Mouse (Mus musculus): Measurements from ENCODE around the gene Ap2b1. TPM values are rescaled to one million over a fixed set of nuclear protein-coding genes. Genes with fewer than 3 reads are reported as not detected.
A peak's percentile ranks its signal among the peaks of the same experiment; 100 is the strongest.

The Ap2b1 gene
- polyA plus RNA-seq, 1 experiment, result 41.4 TPM

DNA sequence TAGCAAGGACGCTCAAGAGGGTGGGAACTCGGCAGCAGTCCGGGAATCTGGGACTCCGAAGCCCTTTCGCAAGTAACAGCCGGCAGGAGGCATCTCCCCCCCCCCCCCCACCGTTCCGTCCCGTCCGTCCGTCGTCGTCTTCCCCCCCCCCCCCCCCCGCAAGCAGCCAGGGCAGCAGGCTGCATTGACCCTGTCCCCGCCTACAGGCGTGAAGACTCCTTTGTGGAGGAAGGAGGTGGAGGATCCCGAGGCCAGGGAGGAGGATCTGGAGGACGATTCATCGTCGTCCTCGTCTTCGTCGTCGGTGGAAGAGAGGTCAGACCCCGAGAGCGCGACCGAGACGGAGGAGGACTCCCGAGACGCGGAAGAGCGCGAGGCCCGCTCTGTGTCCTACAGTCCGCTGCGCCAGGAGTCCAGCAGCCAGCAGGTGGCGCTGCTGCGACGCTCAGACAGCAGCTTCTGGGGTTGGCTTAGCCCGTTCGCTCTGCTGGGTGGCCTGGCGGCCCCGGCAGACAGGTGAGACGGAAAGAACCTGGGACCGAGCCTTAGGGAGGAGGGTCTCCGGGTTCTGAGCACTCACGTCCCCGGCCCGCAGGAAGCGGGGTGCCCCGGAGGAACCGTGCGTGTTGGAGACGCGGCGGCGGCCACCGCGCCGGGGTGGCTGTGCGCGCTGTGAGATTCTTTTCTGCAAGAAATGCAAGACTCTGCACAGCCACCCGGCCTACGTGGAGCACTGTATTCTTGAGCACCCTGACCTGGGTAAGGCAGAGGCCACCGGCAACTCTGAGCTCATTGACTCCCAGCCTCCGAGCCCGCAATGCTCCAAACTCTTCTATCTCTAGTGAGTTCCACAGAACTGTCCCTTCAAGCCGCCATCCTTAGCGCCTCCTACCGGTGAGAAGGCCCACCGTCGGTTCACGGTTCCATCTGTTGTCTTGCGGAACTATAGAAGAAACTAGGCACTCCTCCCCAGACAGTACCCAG is 141.5 kb downstream of the Ap2b1 start:
- peaks cover 10% of the 10 kb centered on the region for H3K4me1 ChIP-seq (replicated peaks; ENCODE audit: control insufficient read depth, insufficient read depth, low read length)
- no peak for TF ChIP-seq POLR2A (IDR thresholded peaks at IDR 0.05; ENCODE audit: control insufficient read depth, extremely low read depth, insufficient read depth, low read length, poor library complexity)
- peak; percentile 85 for TF ChIP-seq CTCF (IDR thresholded peaks at IDR 0.05; ENCODE audit: borderline replicate concordance, control insufficient read depth, extremely low read depth, insufficient read depth, low read length, poor library complexity)
- H3K4me3 ChIP-seq (ENCODE audit: control insufficient read depth, insufficient read depth, low read length), result peak overlapping the region; percentile 59
- under 1% methylated on average over 69 of the region's 75 CpGs for WGBS
- no peak overlapping the region for H3K27ac ChIP-seq (ENCODE audit: control insufficient read depth, insufficient read depth, low read length)
- H3K27me3 ChIP-seq (ENCODE audit: control insufficient read depth, insufficient read depth, low read length), result 0 out of 2 replicates have a peak, but pooled peaks cover 4% of the 10 kb centered on the region
- peak; percentile 90 for DNase-seq
- H3K36me3 ChIP-seq (ENCODE audit: control insufficient read depth, insufficient read depth, low read length), result no peaks in the 10 kb centered on the region

DNA sequence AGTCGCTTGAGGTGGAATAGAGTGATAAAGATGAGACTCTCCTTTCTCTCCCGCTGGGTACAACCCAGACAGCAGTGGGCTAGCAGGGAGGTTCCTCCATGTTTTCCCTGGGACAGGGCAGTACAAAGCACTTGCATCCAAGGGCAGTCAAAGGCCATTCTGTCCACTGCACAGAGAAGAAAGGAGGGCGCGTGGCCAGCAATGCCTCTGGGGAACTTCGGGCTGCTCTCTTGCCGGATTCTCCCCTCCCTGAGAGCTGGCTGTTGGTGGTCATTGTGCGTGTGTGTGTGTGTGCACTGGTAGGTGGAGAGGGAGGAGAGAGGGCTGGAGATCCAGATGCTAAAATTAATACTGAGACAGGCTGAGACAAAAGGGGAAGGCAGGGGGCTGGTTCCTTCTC is 142.4 kb downstream of the Ap2b1 start:
- Histone ChIP-seq H3K4me1 (replicated peaks; ENCODE audit: control insufficient read depth, insufficient read depth, low read length) (peaks cover 10% of the 10 kb centered on the region), H3K36me3 (ENCODE audit: control insufficient read depth, insufficient read depth, low read length) (no peaks in the 10 kb centered on the region), H3K27me3 (ENCODE audit: control insufficient read depth, insufficient read depth, low read length) (0 out of 2 replicates have a peak, but pooled peaks cover 4% of the 10 kb centered on the region), H3K4me3 (ENCODE audit: control insufficient read depth, insufficient read depth, low read length) (no peak overlapping the region), H3K27ac (ENCODE audit: control insufficient read depth, insufficient read depth, low read length) (no peak overlapping the region)
- TF ChIP-seq CTCF (IDR thresholded peaks at IDR 0.05; ENCODE audit: borderline replicate concordance, control insufficient read depth, extremely low read depth, insufficient read depth, low read length, poor library complexity) (no peak), POLR2A (IDR thresholded peaks at IDR 0.05; ENCODE audit: control insufficient read depth, extremely low read depth, insufficient read depth, low read length, poor library complexity) (no peak)
- 71% methylated on average over 7 of the region's 7 CpGs for WGBS
- no peak for DNase-seq

GRCm38 (mm10) chr11:83442596-83443267 is 143.9 kb downstream of the Ap2b1 start:
- DNase-seq, result peak; percentile 72
- TF ChIP-seq CTCF (IDR thresholded peaks at IDR 0.05; ENCODE audit: borderline replicate concordance, control insufficient read depth, extremely low read depth, insufficient read depth, low read length, poor library complexity) (no peak), POLR2A (IDR thresholded peaks at IDR 0.05; ENCODE audit: control insufficient read depth, extremely low read depth, insufficient read depth, low read length, poor library complexity) (no peak)
- H3K4me3 ChIP-seq (ENCODE audit: control insufficient read depth, insufficient read depth, low read length), result no peak overlapping the region
- H3K27me3 ChIP-seq (ENCODE audit: control insufficient read depth, insufficient read depth, low read length), result 0 out of 2 replicates have a peak, but pooled peaks cover 4% of the 10 kb centered on the region
- WGBS, result 27% methylated on average over 29 of the region's 29 CpGs
- peaks cover 10% of the 10 kb centered on the region for H3K4me1 ChIP-seq (replicated peaks; ENCODE audit: control insufficient read depth, insufficient read depth, low read length)
- H3K27ac ChIP-seq (ENCODE audit: control insufficient read depth, insufficient read depth, low read length), result no peak overlapping the region
- no peaks in the 10 kb centered on the region for H3K36me3 ChIP-seq (ENCODE audit: control insufficient read depth, insufficient read depth, low read length)

GRCm38 (mm10) chr11:83443824-83444223 is 145.0 kb downstream of the Ap2b1 start:
- H3K4me1 ChIP-seq (replicated peaks; ENCODE audit: control insufficient read depth, insufficient read depth, low read length), result peaks cover 10% of the 10 kb centered on the region
- 0 out of 2 replicates have a peak, but pooled peaks cover 4% of the 10 kb centered on the region for H3K27me3 ChIP-seq (ENCODE audit: control insufficient read depth, insufficient read depth, low read length)
- no peak overlapping the region for H3K4me3 ChIP-seq (ENCODE audit: control insufficient read depth, insufficient read depth, low read length)
- no peak overlapping the region for H3K27ac ChIP-seq (ENCODE audit: control insufficient read depth, insufficient read depth, low read length)
- WGBS, result 30% methylated on average over 7 of the region's 7 CpGs
- TF ChIP-seq CTCF (IDR thresholded peaks at IDR 0.05; ENCODE audit: borderline replicate concordance, control insufficient read depth, extremely low read depth, insufficient read depth, low read length, poor library complexity) (no peak), POLR2A (IDR thresholded peaks at IDR 0.05; ENCODE audit: control insufficient read depth, extremely low read depth, insufficient read depth, low read length, poor library complexity) (no peak)
- DNase-seq, result no peak
- no peaks in the 10 kb centered on the region for H3K36me3 ChIP-seq (ENCODE audit: control insufficient read depth, insufficient read depth, low read length)

GRCm38 (mm10) chr11:83445001-83445400 is 146.2 kb downstream of the Ap2b1 start:
- no peaks in the 10 kb centered on the region for H3K36me3 ChIP-seq (ENCODE audit: control insufficient read depth, insufficient read depth, low read length)
- WGBS, result 26% methylated on average over 19 of the region's 19 CpGs
- H3K4me3 ChIP-seq (ENCODE audit: control insufficient read depth, insufficient read depth, low read length), result peak overlapping the region; percentile 21
- no peak overlapping the region for H3K27ac ChIP-seq (ENCODE audit: control insufficient read depth, insufficient read depth, low read length)
- 0 out of 2 replicates have a peak, but pooled peaks cover 4% of the 10 kb centered on the region for H3K27me3 ChIP-seq (ENCODE audit: control insufficient read depth, insufficient read depth, low read length)
- TF ChIP-seq CTCF (IDR thresholded peaks at IDR 0.05; ENCODE audit: borderline replicate concordance, control insufficient read depth, extremely low read depth, insufficient read depth, low read length, poor library complexity) (peak; percentile 36; the same call in 1 of the 2 replicates), POLR2A (IDR thresholded peaks at IDR 0.05; ENCODE audit: control insufficient read depth, extremely low read depth, insufficient read depth, low read length, poor library complexity) (no peak)
- peaks cover 10% of the 10 kb centered on the region for H3K4me1 ChIP-seq (replicated peaks; ENCODE audit: control insufficient read depth, insufficient read depth, low read length)
- DNase-seq, result no peak

DNA sequence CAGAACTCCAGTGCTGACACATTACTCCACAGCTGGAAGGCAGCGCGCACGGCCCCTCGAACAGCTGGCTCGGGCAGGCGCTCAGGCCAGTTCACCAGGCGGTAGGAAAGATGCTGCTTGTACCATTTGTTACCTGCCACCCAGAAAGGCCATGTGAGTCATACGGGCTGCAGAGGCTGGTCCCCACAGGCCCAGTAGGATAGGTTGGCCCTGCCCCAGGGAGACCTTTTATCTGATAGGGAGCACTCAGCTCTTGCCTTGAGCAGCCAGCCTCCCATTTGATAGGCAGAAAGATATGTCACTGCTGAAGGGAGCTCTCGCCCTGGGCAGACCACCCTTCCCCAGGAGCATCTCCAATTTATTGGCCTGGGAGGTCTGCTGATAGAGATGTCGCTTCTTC is 148.8 kb downstream of the Ap2b1 start:
- Histone ChIP-seq H3K36me3 (ENCODE audit: control insufficient read depth, insufficient read depth, low read length) (no peaks in the 10 kb centered on the region), H3K4me1 (replicated peaks; ENCODE audit: control insufficient read depth, insufficient read depth, low read length) (peaks cover 8% of the 10 kb centered on the region), H3K4me3 (ENCODE audit: control insufficient read depth, insufficient read depth, low read length) (no peak overlapping the region), H3K27ac (ENCODE audit: control insufficient read depth, insufficient read depth, low read length) (no peak overlapping the region), H3K27me3 (ENCODE audit: control insufficient read depth, insufficient read depth, low read length) (0 out of 2 replicates have a peak, but pooled peaks cover 4% of the 10 kb centered on the region)
- TF ChIP-seq POLR2A (IDR thresholded peaks at IDR 0.05; ENCODE audit: control insufficient read depth, extremely low read depth, insufficient read depth, low read length, poor library complexity) (no peak), CTCF (IDR thresholded peaks at IDR 0.05; ENCODE audit: borderline replicate concordance, control insufficient read depth, extremely low read depth, insufficient read depth, low read length, poor library complexity) (no peak)
- no peak for DNase-seq
- 86% methylated on average over 10 of the region's 10 CpGs for WGBS

Measured in thymus, adult 2 months (tissue).